33 mouse cellular contexts compared by ENCODE assay signal in genomic region chr17:35094475-35095365, GRCm38 (mm10). TPM values are rescaled to one million over a fixed set of nuclear protein-coding genes. Genes with fewer than 3 reads are reported as not detected.
DNase-seq lines count a peak whose midpoint lies in the region; ATAC-seq and TF ChIP-seq lines count a peak whose summit lies in the region.
"Had no signal": no experiment of that assay in that cellular context is flagged by ENCODE, and none has a peak within 500 bp of the region (broad histone marks: within the 10 kb centered on the region; RNA-seq: fewer than 3 reads in every experiment).

No protein-coding gene starts in this region.

- H3K27ac ChIP-seq in heart, embryonic 12.5 days (ENCODE audit: poor library complexity, severe bottlenecking), result no peak overlapping the region
- no peak overlapping the region for H3K27ac ChIP-seq in limb, embryonic 13.5 days
- H3K27ac ChIP-seq in limb, embryonic 10.5 days, result no peak overlapping the region
- H3K27ac ChIP-seq in CH12.LX (ENCODE audit: insufficient read depth, low read depth), result no peak overlapping the region
- H3K27ac ChIP-seq: forebrain, embryonic 13.5 days; heart, embryonic 15.5 days; liver, embryonic 13.5 days; neural tube, embryonic 13.5 days had no signal

- H3K9ac ChIP-seq in heart, embryonic 12.5 days, result 0 out of 2 replicates have a peak overlapping the region, but pooled peaks have one; percentile 11
- 0 out of 2 replicates have a peak overlapping the region, but pooled peaks have one; percentile 31 for H3K9ac ChIP-seq in limb, embryonic 13.5 days
- no peak overlapping the region for H3K9ac ChIP-seq in CH12.LX (ENCODE audit: insufficient read depth, low read depth)
- H3K9ac ChIP-seq: forebrain, embryonic 13.5 days; heart, embryonic 15.5 days; liver, embryonic 13.5 days; lung, embryonic 14.5 days; neural tube, embryonic 13.5 days had no signal

- no peak for TF ChIP-seq POLR2A in CH12.LX (IDR thresholded peaks at IDR 0.05; ENCODE audit: low read depth, low read length)

- DNase-seq in heart, adult 8-10 months (ENCODE audit: low spot score), result no peak
- DNase-seq in limb, embryonic 10.5 days (ENCODE audit: low spot score), result no peak
- DNase-seq in CH12.LX (ENCODE audit: extremely low read depth), result no peak
- DNase-seq in kidney, postnatal 14 days, result no peak
- DNase-seq: adrenal gland, adult 2 months; B cell, adult 2 months; cerebellum, adult 11-12 months; cerebellum, postnatal 14 days; embryo, embryonic 11 days; heart, postnatal 4 days; kidney, adult 18-20 months; liver, embryonic 13.5 days; lung, embryonic 14.5 days; midbrain, embryonic 14.5 days; right cerebral cortex, postnatal 14 days; spleen, adult 18-20 months; thymus, postnatal 14 days had no signal

- ATAC-seq in heart, embryonic 12.5 days (ENCODE audit: insufficient number of reproducible peaks, low FRiP score), result no peak
- no peak for ATAC-seq in limb, embryonic 13.5 days (ENCODE audit: low FRiP score, low read depth)
- peak; percentile 50 for ATAC-seq in granulocyte monocyte progenitor cell, adult 5-6 weeks (replicated peaks; ENCODE audit: poor library complexity, severe bottlenecking)
- ATAC-seq: forebrain, embryonic 13.5 days had no signal

- no peak overlapping the region for H3K4me3 ChIP-seq in heart, embryonic 12.5 days
- no peak overlapping the region for H3K4me3 ChIP-seq in limb, embryonic 13.5 days
- H3K4me3 ChIP-seq in limb, embryonic 10.5 days, result no peak overlapping the region
- no peak overlapping the region for H3K4me3 ChIP-seq in CH12.LX (replicated peaks in 1 of 3; ENCODE audit: low read depth in 2 of 3, low read length in 2 of 3, poor library complexity in 1 of 3)
- H3K4me3 ChIP-seq: forebrain, embryonic 13.5 days; heart, embryonic 15.5 days; liver, embryonic 13.5 days; neural tube, embryonic 13.5 days had no signal

- dilution Hi-C loops in CH12.LX (cut with MboI; ENCODE audit: extremely low pct_ligation_motif_present, extremely low pct_unique_long_range_greater_than_20kb, low sequenced_read_pairs), result no loop called here

- 72% methylated on average over 15 of the region's 15 CpGs for WGBS in heart, embryonic 12.5 days
- 87% methylated on average over 15 of the region's 15 CpGs for WGBS in limb, embryonic 13.5 days
- 92% methylated on average over 15 of the region's 15 CpGs for WGBS in limb, embryonic 10.5 days

- no peaks in the 10 kb centered on the region for H3K27me3 ChIP-seq in heart, embryonic 12.5 days (replicated peaks)
- H3K27me3 ChIP-seq in limb, embryonic 13.5 days, result no peaks in the 10 kb centered on the region
- no peaks in the 10 kb centered on the region for H3K27me3 ChIP-seq in limb, embryonic 10.5 days (ENCODE audit: low read depth, poor library complexity, severe bottlenecking)
- H3K27me3 ChIP-seq in CH12.LX (replicated peaks), result no peaks in the 10 kb centered on the region
- H3K27me3 ChIP-seq: forebrain, embryonic 13.5 days; heart, embryonic 15.5 days; liver, embryonic 13.5 days; neural tube, embryonic 13.5 days had no signal

- no peak for TF ChIP-seq CTCF in CH12.LX (conservative IDR thresholded peaks at IDR 0.05 in 1 of 2, IDR thresholded peaks at IDR 0.05 in 1 of 2; ENCODE audit: low read depth in 2 of 2, low read length in 2 of 2)

- no peaks in the 10 kb centered on the region; the same call in 1 of the 2 replicates for H3K79me2 ChIP-seq in CH12.LX (replicated peaks; ENCODE audit: control insufficient read depth, extremely low read depth, insufficient read depth, poor library complexity, severe bottlenecking)

- in situ Hi-C loops in CH12.LX (cut with MboI; ENCODE audit: low pct_ligation_motif_present, low pct_unique_long_range_greater_than_20kb, low sequenced_read_pairs), result no loop called here

- no peak for TF ChIP-seq RAD21 in CH12.LX (IDR thresholded peaks at IDR 0.05; ENCODE audit: low read depth, low read length)

- no peak overlapping the region for H3K4me2 ChIP-seq in heart, embryonic 12.5 days
- no peak overlapping the region for H3K4me2 ChIP-seq in limb, embryonic 13.5 days (replicated peaks)
- H3K4me2 ChIP-seq in CH12.LX (ENCODE audit: insufficient read depth, low read depth, poor library complexity, severe bottlenecking), result no peak overlapping the region
- H3K4me2 ChIP-seq: forebrain, embryonic 13.5 days; heart, embryonic 15.5 days; liver, embryonic 13.5 days; lung, embryonic 14.5 days; neural tube, embryonic 13.5 days had no signal

- no peaks in the 10 kb centered on the region for H3K9me3 ChIP-seq in heart, embryonic 12.5 days (replicated peaks)
- H3K9me3 ChIP-seq in limb, embryonic 13.5 days, result no peaks in the 10 kb centered on the region
- H3K9me3 ChIP-seq in limb, embryonic 10.5 days (replicated peaks), result no peaks in the 10 kb centered on the region
- no peaks in the 10 kb centered on the region for H3K9me3 ChIP-seq in CH12.LX (replicated peaks; ENCODE audit: low read length)
- H3K9me3 ChIP-seq: forebrain, embryonic 13.5 days; heart, embryonic 15.5 days; liver, embryonic 13.5 days; neural tube, embryonic 13.5 days had no signal

- no peak for TF ChIP-seq EP300 in CH12.LX (IDR thresholded peaks at IDR 0.05; ENCODE audit: low read length)

- peaks cover 18% of the 10 kb centered on the region for H3K4me1 ChIP-seq in heart, embryonic 12.5 days (replicated peaks)
- H3K4me1 ChIP-seq in limb, embryonic 13.5 days, result peaks cover 9% of the 10 kb centered on the region
- H3K4me1 ChIP-seq in limb, embryonic 10.5 days, result peaks cover 9% of the 10 kb centered on the region
- H3K4me1 ChIP-seq in CH12.LX (ENCODE audit: control insufficient read depth in 1 of 2, insufficient read depth in 2 of 2), result peaks cover 3 to 20% of the 10 kb centered on the region in 2 experiments

- H3K36me3 ChIP-seq in heart, embryonic 12.5 days, result peaks cover 90% of the 10 kb centered on the region
- H3K36me3 ChIP-seq in limb, embryonic 13.5 days, result peaks cover 87% of the 10 kb centered on the region
- H3K36me3 ChIP-seq in limb, embryonic 10.5 days, result peaks cover 89% of the 10 kb centered on the region
- H3K36me3 ChIP-seq in CH12.LX (replicated peaks in 1 of 2; ENCODE audit: control insufficient read depth in 1 of 2, insufficient read depth in 1 of 2, low read length in 1 of 2), result peaks cover 42 to 85% of the 10 kb centered on the region in 2 experiments

RNA-seq across cellular contexts. Expression of gene Abhd16a, which starts 5.7 kb away (rescaled TPM):
- 58.9 and 65.1 TPM in 2 replicates for polyA plus RNA-seq in heart, embryonic 12.5 days (2016; fragmentation: Nextera tagmentation; extraction: Ambion mirVana)
- total RNA-seq in heart, adult 8-10 months (2022), result 10 to 100 TPM; 60.7 to 64.8 (median 62.3) TPM
- polyA plus RNA-seq in limb, embryonic 13.5 days (2015; fragmentation: Nextera tagmentation; extraction: Ambion mirVana), result 93.1 and 94.9 TPM in 2 replicates
- 53.3 and 63.6 TPM in 2 replicates for polyA plus RNA-seq in limb, embryonic 10.5 days (2016; fragmentation: Nextera tagmentation; extraction: Ambion mirVana)
- total RNA-seq in CH12.LX (2012; rRNA removed), result 15.3 and 16.2 TPM in 2 replicates
- 11.7 and 16.6 TPM in 2 replicates for total RNA-seq in CH12.LX (2014; rRNA removed)
- 10.7 and 11.6 TPM in 2 replicates for polyA plus RNA-seq in CH12.LX (2012; ENCODE audit: insufficient read length, low read depth)
- total RNA-seq in granulocyte monocyte progenitor cell, adult 5-6 weeks (2014; fragmentation: Nextera tagmentation), result 26.7 and 33.3 TPM in 2 replicates
- total RNA-seq in granulocyte monocyte progenitor cell, adult 5-6 weeks (2017), result 27.7 and 35.0 TPM in 2 replicates

RNA-seq across cellular contexts. Expression of gene Ly6g6f, which starts 9.3 kb away (rescaled TPM):
- polyA plus RNA-seq in heart, embryonic 12.5 days (2016; fragmentation: Nextera tagmentation; extraction: Ambion mirVana), result 1.1 and 1.5 TPM in 2 replicates
- total RNA-seq in heart, adult 8-10 months (2022), result under 1 TPM in 1 of 4 experiments, not detected in 3; 0.24 TPM
- polyA plus RNA-seq in limb, embryonic 13.5 days (2015; fragmentation: Nextera tagmentation; extraction: Ambion mirVana), result 0.17 and 0.28 TPM in 2 replicates
- polyA plus RNA-seq in limb, embryonic 10.5 days (2016; fragmentation: Nextera tagmentation; extraction: Ambion mirVana), result 0.56 and 0.66 TPM in 2 replicates
- total RNA-seq in CH12.LX (2012; rRNA removed), result not detected in 2 replicates
- total RNA-seq in CH12.LX (2014; rRNA removed), result 0.22 and 0.54 TPM in 2 replicates
- 0.29 and 0.67 TPM in 2 replicates for polyA plus RNA-seq in CH12.LX (2012; ENCODE audit: insufficient read length, low read depth)
- not detected in 2 replicates for total RNA-seq in granulocyte monocyte progenitor cell, adult 5-6 weeks (2014; fragmentation: Nextera tagmentation)
- total RNA-seq in granulocyte monocyte progenitor cell, adult 5-6 weeks (2017), result not detected in 2 replicates
- total RNA-seq: adrenal gland, adult 2 months; adrenal gland, postnatal 4 days; gastrocnemius, adult 8-10 months; heart, postnatal 4 days; layer of hippocampus, postnatal 10 days; megakaryocyte-erythroid progenitor cell, adult 5-6 weeks had no signal
- polyA plus RNA-seq: adrenal gland, adult 2 months; embryonic facial prominence, embryonic 14.5 days; kidney, embryonic 16.5 days; midbrain, embryonic 14.5 days had no signal

RNA-seq across cellular contexts. Expression of gene Ly6g5c, which starts 13.4 kb away (rescaled TPM):
- polyA plus RNA-seq in heart, embryonic 12.5 days (2016; fragmentation: Nextera tagmentation; extraction: Ambion mirVana), result not detected in 2 replicates
- not detected for total RNA-seq in heart, adult 8-10 months (2022)
- not detected in 2 replicates for polyA plus RNA-seq in limb, embryonic 13.5 days (2015; fragmentation: Nextera tagmentation; extraction: Ambion mirVana)
- polyA plus RNA-seq in limb, embryonic 10.5 days (2016; fragmentation: Nextera tagmentation; extraction: Ambion mirVana), result not detected in 2 replicates
- total RNA-seq in CH12.LX (2012; rRNA removed) (not detected in 2 replicates), CH12.LX (2014; rRNA removed) (not detected in 2 replicates)
- not detected in 2 replicates for polyA plus RNA-seq in CH12.LX (2012; ENCODE audit: insufficient read length, low read depth)
- total RNA-seq in granulocyte monocyte progenitor cell, adult 5-6 weeks (2014; fragmentation: Nextera tagmentation), result not detected in 2 replicates
- total RNA-seq in granulocyte monocyte progenitor cell, adult 5-6 weeks (2017), result not detected in 2 replicates
- total RNA-seq: adrenal gland, adult 2 months; adrenal gland, postnatal 4 days; gastrocnemius, adult 8-10 months; heart, postnatal 4 days; layer of hippocampus, postnatal 10 days; left cerebral cortex, adult 8-10 months; megakaryocyte-erythroid progenitor cell, adult 5-6 weeks; MEL had no signal
- polyA plus RNA-seq: adrenal gland, adult 2 months; embryonic facial prominence, embryonic 14.5 days; forebrain, embryonic 13.5 days; frontal cortex, adult 2 months; heart, embryonic 15.5 days; kidney, embryonic 16.5 days; limb, embryonic 11.5 days; liver, embryonic 13.5 days; lung, embryonic 14.5 days; midbrain, embryonic 14.5 days; neural tube, embryonic 13.5 days had no signal

RNA-seq across cellular contexts. Expression of gene Ly6g6d, which starts 16.9 kb away (rescaled TPM):
- polyA plus RNA-seq in heart, embryonic 12.5 days (2016; fragmentation: Nextera tagmentation; extraction: Ambion mirVana), result 1.8 and 2.2 TPM in 2 replicates
- total RNA-seq in heart, adult 8-10 months (2022), result under 1 TPM in 3 of 4 experiments, not detected in 1; 0.69 to 0.95 (median 0.85) TPM
- 0.57 and 0.65 TPM in 2 replicates for polyA plus RNA-seq in limb, embryonic 13.5 days (2015; fragmentation: Nextera tagmentation; extraction: Ambion mirVana)
- polyA plus RNA-seq in limb, embryonic 10.5 days (2016; fragmentation: Nextera tagmentation; extraction: Ambion mirVana), result 0.80 and 1.1 TPM in 2 replicates
- total RNA-seq in CH12.LX (2012; rRNA removed) (not detected in 2 replicates), CH12.LX (2014; rRNA removed) (not detected in 2 replicates)
- 0.44 and 0.46 TPM in 2 replicates for polyA plus RNA-seq in CH12.LX (2012; ENCODE audit: insufficient read length, low read depth)
- total RNA-seq in granulocyte monocyte progenitor cell, adult 5-6 weeks (2014; fragmentation: Nextera tagmentation), result not detected in 2 replicates
- not detected in 2 replicates for total RNA-seq in granulocyte monocyte progenitor cell, adult 5-6 weeks (2017)
- total RNA-seq: megakaryocyte-erythroid progenitor cell, adult 5-6 weeks had no signal

RNA-seq across cellular contexts. Expression of gene Ly6g6e, which starts 18.0 kb away (rescaled TPM):
- 0.24 and 0.40 TPM in 2 replicates for polyA plus RNA-seq in heart, embryonic 12.5 days (2016; fragmentation: Nextera tagmentation; extraction: Ambion mirVana)
- total RNA-seq in heart, adult 8-10 months (2022), result not detected
- 2.0 and 3.4 TPM in 2 replicates for polyA plus RNA-seq in limb, embryonic 13.5 days (2015; fragmentation: Nextera tagmentation; extraction: Ambion mirVana)
- 0.81 and 0.95 TPM in 2 replicates for polyA plus RNA-seq in limb, embryonic 10.5 days (2016; fragmentation: Nextera tagmentation; extraction: Ambion mirVana)
- not detected in 2 replicates for total RNA-seq in CH12.LX (2012; rRNA removed)
- not detected in 2 replicates for total RNA-seq in CH12.LX (2014; rRNA removed)
- not detected in 2 replicates for polyA plus RNA-seq in CH12.LX (2012; ENCODE audit: insufficient read length, low read depth)
- not detected in 2 replicates for total RNA-seq in granulocyte monocyte progenitor cell, adult 5-6 weeks (2014; fragmentation: Nextera tagmentation)
- total RNA-seq in granulocyte monocyte progenitor cell, adult 5-6 weeks (2017), result not detected in 2 replicates
- total RNA-seq: adrenal gland, adult 2 months; adrenal gland, postnatal 4 days; gastrocnemius, adult 8-10 months; heart, postnatal 4 days; megakaryocyte-erythroid progenitor cell, adult 5-6 weeks had no signal
- polyA plus RNA-seq: midbrain, embryonic 14.5 days had no signal
